Mouse (Mus musculus) heart, postnatal 25 days (tissue): ENCODE data around the gene Hoxd13. TPM values are rescaled to one million over a fixed set of nuclear protein-coding genes. Genes with fewer than 3 reads are reported as not detected.

Experiments used
- DNase-seq: peaks from one replicate; pipeline ENCODE4 v3.0.0; 2022; ENCODE audit warnings: low spot score
- intact Hi-C: fragments of 180-260 bp; cut with DNase I; formaldehyde crosslinking; loops from one replicate; pipeline ENCODE4 v1.15.1; 2025
- total RNA-seq, 2 experiments: library from RNA; stranded (reverse); gene quantifications; 2 replicates each; pipeline ENCODE4 v1.2.3; 2021

Hoxd13 gene
- total RNA-seq, 2 experiments from 2014 or later: not detected

DNA sequence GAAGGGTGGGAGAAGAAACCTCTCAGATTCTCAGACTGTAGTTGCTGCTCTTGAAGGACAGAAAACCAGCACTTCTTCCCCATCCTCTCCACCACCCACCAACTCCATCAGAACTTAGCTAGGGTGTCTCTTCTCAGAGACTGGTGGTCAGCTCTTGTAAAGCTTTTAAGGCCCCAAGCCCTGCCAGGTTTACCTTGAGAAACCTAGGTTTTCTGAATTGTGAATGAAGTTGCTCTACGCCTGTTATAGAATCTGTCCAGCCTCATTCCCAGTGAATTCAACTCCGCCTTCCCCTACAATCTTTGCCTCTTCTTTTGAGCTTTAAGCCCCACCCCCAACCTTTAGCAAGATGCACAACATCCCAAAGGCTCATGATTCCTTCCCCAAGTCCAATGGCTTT is 9.0 kb downstream of the Hoxd13 start:
- no peak for DNase-seq
- intact Hi-C loops: no loop called here

DNA sequence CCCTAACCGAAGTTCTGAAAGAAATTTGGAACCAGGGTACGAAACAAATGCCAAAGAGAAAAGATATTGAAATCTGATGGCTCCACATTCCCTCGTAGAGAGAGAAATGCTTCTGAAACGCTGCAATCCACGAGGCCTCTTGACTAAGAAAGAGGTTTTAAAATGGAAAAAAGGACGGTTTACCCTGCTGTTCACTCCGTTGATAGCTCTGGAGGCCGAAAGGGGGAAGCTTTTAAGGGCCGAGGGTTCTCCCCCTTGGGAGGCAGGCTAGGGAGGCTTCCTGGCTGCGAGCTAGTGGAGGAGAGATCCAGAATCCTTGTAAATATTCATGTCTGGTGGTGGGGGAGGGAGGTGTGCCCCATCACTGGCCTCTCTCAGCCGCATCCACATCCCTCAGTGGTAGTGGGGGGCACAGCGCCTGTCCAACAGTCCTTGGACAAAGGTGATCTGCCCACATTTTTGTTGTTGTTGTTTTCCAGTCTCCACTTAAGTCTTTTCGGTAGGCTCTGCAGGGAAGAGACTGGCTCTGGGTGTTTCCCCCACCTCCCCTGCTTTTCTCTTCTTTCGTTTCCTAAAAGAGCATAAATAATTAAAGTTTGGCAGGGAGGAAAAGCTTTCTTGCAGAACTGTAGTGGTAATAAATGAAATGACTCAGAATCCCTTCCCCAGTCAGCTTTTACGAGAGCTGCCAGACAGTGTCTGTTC is 10.9 kb downstream of the Hoxd13 start, which contains the start of gene Hoxd11:
TSS of gene Hoxd11 (plus strand) at position 667 of the 705 bp plus-strand sequence.
- no peak for DNase-seq
- intact Hi-C loops: no loop called here

DNA sequence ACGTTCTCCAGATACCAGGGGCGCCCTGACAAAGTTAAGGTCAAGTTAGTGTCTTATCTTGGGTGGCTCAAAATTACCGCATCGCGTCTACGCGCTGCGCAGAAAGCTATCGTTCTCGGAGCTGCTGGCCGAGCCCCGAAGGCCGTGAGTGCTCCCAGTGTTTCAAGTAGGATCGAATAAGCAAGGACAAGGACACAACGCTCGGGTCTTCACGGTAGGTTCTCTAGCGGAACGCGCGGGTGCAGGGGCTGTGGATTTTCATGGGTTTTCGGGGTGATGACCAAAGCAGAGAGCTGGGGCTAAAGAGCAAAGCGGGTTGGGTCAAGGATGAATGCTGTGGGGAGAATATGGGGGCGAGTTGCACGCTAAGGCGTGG is 11.5 kb downstream of the Hoxd13 start:
- DNase-seq: no peak
- intact Hi-C loops: no loop called here

DNA sequence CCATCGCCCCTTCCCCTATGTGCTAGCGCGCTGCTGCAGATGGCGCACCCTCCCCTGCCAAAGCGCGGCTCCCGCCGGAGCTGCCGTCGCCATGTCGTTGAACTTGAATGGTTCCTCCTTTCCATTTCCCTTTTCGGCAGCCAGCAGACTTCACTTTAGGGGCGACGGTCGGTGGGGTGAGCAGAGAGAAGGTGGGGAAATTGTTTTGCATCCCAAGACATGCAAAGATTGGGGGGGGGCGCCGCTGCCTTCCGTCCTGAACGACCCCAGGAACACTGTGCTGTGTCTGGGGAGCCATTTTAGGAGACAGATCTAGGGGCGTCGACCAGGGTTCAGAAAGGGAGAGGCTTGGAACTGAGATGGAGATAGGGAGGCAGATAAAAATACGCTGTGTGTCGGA is 11.9 kb downstream of the Hoxd13 start:
- intact Hi-C loops: no loop called here
- DNase-seq: no peak

DNA sequence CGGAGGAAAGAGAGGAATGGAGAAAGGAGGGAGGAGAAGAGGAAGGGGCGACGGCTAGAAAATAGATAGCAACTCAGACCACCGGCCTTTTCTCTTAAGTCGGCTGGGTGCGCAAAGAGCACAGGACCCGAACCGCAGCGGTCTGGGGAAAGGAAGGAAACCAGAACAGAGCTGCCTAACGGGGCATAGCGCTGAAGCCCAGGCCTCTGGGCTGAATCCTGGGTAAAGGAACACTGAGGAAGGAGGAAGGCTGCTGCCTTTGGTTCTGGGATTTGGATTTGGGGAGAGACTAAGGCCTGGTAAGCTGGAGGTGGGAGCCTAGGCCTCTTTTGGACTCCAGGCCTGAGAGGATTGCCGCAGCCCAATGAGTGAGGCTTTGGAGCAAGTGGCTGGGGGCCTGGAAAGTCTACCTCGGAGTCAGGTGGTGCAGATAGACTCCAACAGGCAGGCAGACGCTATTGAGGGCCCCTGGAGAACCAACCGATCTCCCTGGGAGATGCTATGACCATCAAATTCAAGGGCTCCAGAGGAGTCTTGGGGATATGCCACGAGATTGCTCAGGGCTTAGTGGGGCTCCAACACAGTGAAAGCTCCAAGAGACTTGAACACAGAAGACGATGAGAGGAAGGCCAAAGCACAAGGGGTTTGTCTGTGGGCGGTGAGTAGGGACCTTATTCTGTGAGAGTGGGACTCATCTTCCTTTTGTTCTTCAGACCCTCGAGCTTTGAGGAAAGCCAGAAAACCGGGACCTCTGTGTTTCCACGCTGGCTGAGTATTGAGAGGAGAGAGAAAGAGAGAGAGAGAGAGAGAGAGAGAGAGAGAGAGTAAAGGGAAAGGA is 12.7 kb downstream of the Hoxd13 start:
- no peak for DNase-seq
- intact Hi-C loops: no loop called here

DNA sequence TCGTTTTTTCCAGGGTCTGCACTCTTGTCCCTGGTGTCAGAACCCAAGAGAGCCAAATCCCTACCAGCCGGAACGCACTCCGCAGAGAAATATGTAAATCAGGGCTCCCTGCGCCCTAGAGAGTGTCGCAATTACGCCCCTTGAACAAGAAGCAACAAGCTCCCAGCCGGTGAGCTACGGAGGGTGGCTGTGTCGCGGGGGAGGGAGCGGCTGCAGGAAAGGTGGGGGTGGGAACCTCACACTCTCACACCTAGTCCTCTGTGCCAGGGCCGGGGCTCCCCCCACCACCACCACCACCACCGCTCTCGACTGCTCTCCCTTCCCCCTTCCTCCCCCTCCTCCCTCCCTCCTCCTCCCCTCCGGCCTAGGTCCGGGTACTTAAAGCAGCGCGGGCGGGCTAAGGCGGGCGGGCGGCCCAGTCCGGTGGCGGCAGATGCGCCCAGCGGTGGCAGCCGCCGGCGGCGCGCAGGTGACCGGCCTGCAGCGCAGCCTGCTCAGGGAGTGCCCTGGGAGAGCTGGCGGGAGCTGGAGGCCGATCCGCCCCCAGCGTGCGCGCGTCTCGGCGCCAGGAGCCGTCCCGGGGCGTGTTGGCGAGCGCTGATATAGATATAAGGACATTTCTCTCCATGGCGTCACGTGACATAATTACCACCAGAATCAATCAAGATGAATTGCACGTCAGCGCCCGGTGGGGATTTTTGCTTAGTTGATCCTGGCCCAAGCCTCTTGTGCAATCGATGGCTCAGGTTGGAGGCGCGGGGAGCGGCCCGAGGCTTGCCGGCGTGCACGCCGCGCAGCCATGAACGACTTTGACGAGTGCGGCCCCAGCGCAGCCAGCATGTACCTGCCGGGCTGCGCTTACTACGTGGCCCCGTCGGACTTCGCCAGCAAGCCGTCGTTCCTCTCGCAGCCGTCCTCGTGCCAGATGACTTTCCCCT is 13.8 kb downstream of the Hoxd13 start:
- intact Hi-C loops: no loop called here
- DNase-seq: no peak

DNA sequence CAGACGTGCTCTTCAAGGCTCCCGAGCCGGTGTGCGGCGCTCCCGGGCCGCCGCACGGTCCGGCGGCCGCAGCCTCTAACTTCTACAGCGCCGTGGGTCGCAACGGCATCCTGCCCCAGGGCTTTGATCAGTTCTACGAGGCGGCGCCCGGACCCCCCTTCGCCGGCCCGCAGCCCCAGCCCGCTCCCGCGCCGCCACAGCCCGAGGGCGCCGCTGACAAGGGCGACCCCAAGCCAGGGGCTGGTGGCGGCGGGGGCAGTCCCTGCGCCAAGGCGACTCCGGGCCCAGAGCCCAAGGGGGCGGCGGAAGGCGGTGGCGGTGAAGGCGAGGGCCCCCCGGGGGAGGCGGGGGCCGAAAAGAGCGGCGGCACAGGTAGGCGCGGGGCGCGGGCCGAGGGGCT is 14.7 kb downstream of the Hoxd13 start:
- intact Hi-C loops: no loop called here
- no peak for DNase-seq

DNA sequence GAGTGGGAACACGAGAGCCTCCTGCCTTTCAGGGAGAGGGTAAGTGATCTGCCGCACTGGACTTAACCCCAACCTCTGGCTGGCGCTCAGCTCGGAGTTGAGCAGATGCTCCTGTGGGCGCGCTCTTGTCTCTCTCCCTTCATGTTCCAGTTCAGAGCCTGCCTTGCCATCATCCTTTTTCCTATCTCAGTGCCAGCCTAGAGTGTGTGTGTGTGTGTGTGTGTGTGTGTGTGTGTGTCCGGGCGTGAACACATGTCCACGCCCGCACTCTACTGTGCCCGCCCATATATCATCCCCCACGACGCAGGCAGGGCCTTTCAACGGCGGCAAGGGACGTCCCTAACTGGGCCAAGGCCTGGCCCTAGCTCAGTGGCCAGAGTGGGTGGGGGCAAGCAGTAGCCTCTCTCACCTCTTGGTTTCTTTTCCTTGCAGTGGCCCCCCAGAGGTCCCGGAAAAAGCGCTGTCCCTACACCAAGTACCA is 15.4 kb downstream of the Hoxd13 start:
- intact Hi-C loops: no loop called here
- no peak for DNase-seq

DNA sequence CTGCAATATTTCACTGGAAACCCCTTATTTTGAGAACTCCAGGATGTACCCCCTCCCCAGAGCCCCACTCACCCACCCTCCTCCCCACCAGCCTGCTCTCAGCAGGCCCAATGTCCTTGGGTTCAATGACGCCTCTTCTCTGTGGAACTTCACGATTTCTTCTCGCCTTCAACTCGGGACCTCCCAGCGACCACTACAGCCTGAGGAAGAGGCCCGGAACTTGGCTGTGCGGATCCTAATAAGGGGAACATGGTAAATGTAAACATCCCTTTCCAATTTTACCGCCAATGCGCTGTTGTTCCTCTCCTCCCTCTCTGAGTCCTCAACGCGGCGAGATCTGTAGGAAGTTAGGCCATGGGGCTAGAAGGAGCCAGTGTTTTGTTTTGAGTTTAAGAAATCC is 16.0 kb downstream of the Hoxd13 start:
- intact Hi-C loops: no loop called here
- no peak for DNase-seq

DNA sequence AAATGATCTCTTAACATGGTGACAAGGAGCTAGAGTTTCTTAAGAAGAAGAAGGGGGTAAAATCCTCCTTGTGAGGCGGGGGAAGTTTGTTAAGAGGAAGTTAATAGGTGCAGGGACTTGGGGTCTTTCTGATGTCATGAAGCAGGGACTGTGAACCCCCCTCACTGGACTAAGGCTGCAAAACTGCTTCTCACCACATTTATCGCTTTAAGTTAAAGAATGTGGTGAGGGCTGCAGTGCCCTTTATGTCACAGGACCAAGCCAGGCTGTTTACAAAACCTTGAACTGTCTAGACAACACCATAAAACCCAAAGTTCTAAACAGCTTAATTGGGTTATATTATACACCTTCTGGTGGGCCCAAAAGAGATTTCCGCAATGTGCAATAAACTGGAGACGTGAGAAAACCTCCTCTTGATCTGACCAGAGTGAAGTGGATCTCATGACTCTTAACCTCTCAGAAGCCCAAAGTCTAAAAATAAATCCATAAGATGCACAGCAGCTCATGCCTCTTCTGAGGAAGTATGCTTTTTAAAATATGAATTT is 17.0 kb downstream of the Hoxd13 start:
- intact Hi-C loops: no loop called here

DNA sequence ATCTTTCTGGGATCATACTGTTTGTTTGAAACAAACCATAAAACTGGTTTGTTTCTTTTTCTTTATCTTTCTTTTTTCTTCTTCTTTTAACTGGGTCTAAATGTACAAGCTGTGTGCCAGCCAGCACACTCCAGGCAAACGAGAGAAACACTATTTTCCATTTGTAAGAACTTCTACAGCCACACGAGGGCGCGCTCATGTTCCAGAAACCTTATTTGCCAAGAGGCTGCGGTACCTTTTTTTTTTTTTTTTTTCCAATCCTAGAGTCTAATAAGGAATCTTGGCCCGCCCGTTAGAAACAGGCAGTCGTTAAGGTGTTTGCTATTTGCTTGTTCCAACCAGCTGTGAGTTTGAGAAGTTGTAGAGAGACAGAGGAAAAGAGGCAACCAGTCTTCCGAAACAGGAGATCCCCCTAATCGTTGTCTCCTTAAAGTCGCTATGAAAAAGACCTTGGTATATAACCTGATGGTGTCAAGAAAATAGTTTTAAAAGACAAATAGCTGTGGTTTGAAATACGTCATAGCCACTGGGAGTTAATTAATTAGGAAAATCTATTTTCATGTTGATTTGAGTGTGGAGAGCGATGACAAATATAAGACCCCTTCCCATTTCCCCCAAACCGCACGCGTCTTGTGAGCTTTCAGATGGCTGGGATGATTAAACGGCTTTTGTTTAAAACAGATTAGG is 18.3 kb downstream of the Hoxd13 start:
- no peak for DNase-seq
- intact Hi-C loops: no loop called here

More for the DNA sequence above, 17.0 kb downstream of the Hoxd13 start:
- DNase-seq: no peak

DNA sequence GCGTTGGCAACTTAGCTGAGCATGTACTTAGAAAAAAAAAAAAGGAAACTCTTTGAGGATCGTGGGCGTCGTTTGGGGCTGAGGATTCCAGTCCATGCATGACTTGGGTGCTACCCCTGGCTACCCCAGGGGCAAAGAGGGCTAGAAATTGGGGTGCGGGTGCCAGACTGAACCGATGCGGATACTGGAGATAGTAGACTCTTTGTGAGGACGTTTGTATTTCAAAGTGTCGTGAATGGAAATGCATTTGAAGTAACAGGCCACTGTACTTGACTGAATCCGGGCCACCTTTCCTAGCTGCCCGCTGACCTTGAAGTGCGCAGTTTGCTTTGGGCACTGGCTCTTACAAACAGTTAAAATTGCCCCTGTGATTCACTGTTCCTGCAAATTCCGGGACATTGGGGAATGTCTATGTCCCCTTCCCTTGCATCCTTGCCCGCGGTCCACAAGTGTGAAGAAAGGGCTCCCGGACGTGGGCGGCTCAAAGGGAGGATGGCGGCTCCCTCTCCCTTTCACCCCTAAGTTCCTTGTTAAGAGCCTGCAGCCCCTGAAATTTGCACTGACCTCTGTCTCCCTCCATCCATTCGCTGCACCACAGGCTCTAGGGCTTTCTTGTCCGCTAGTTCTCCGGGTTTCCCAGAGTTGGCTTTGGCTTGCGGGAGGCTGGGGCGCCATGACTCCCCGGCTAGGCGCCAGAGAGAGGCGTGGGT is 19.0 kb downstream of the Hoxd13 start:
- intact Hi-C loops: no loop called here
- DNase-seq: no peak

DNA sequence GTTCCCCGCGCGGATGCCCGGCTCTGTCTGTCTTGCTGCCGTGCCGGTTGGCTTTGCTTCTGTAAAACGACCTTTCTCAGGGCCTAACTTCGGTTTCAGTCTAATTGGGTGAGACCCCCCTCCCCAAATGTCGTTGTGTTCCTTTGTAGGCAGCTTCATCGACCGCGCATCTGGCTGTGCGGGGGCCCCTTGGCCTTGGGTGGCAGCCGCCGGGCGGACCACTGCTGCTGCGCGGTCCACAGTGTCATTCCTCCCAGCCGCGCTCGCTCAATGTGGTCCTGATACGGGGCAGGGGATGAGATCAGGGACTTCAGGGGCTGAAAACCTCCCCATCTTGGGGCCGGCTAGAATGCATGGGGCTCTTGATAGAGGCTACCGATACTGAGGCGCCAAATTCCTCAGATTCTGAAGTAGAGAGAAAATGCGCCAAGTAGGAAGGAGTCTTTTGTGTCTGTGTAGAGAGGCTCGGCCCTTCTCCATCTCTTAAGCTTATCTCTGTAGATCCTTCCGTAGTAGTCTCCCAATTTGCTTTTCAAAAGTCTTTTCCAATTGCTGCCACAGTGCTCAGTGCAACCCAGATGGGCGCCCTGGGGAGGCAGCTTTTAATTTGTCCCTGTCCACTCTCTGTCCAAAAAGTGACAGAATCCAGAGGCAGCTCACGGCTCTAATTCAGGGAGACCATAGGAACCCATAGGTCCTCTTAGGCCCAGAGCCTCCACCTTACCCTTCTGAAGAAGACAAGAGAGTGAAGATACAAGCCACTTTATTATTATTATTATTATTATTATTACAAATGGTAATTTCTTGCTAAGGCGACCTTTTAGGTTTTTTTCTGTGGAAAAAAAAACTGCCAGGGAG is 19.8 kb downstream of the Hoxd13 start:
- no peak for DNase-seq
- intact Hi-C loops: no loop called here

DNA sequence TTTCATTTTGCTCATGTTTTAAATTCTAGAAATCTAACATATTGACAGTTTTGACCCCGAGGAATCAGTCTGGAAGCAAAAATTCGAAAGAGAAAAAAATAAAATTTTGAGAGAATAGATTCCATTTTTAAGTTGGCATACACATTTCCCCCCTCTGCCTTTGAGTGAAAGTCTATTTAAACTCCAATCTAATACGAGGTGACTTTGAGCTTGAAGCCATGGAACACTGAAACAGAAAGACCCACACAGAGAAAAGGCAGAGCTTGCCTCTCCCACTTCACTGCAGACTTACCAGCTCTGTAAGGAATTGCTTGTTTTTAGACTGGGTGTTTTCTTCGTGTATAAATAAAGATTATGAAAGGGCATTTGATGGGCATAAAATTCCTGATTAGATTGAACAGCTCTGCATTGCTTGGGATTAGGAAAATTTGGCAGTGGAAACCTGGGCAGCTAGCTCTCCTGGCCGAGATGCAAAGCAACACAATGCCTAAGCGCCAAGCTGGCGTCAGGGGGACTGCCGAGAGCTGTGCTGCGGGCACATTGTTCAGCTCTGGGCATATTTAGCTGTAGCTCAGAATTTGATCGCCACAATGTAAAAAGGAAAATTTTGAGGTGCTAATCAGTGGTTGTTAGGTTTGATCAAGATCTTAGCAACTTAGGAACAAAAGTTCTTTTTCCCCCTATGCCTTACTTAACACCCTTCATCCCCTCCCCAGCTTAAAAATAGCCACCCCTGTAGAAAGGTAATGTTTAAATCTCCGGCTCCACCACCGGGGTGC is 20.9 kb downstream of the Hoxd13 start:
- intact Hi-C loops: no loop called here
- DNase-seq: no peak

DNA sequence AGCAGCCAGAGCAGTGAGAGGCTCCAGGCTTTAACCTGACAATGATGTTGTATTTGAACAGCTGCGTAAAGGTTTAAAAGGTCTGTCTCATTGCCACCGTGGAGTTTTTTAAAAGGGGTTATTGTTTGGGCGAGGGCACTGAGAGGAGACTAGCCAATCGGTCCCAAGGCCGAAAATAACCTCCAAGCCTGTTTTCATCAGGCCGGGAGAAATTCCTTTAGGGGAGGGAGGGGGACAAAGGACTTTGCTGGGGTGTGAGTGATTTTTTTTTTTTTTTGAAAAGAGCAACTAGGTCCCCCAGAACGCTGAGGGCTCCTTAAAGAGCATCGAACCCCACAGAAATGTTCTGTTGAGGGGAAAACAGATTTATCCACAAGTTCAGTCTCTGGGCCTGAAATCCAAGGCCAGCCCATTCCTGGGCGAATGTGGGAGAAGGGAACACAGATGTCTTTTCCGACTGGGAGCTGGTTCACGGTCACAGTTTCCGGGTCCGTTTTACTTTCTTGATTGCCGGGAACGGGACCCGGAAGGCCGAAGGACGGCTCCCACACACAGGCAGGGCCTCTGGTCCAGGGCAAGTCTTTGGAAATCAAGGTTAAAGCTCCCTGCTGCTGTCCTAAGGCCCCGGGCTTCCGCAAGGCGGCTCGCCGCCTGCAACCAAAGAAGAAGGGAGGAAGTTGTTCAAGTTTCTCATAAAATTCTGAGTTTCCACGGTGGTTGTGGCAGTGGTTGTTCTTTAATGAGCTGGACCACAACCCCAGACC is 21.6 kb downstream of the Hoxd13 start:
- intact Hi-C loops: loop anchor here (5.0 kb wide), 1 partner anchor 37 kb away; no protein-coding TSS in a partner anchor
- no peak for DNase-seq

DNA sequence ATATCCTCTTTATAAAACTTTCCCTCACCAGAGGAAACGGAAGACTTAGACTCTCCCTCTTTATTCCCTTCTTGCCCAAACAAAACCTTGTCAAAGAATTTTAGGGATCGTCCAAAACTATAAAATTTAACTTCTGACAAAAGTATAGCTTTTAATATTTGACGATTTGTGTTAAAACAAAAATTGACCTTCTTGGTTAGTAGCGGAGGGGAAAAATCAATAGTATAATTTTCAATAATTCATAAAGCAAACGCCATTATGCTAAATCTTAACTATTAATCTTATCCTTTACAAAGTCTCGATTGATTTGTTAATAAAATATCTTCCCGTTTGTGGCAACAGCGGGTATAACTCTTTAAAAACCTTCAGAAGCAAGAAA is 22.2 kb downstream of the Hoxd13 start:
- DNase-seq: no peak
- intact Hi-C loops: loop anchor here (5.0 kb wide), 1 partner anchor 38 kb away; no protein-coding TSS in a partner anchor
